Mouse (Mus musculus) embryo, embryonic 10.5 days (tissue): Measurements from ENCODE around the gene Rnf187.

ENCODE experiments used
- DNase-seq: peaks from one replicate; pipeline ENCODE4 v3.0.0-alpha.2; 2015; ENCODE audit warnings: low spot score

Gene Rnf187

GRCm38 (mm10) chr11:58947798-58948528 is 9.2 kb upstream of the Rnf187 start:
- peak; percentile 49 for DNase-seq

- DNase-seq = no peak
These were observed 8.6 kb upstream of the Rnf187 start for GRCm38 (mm10) chr11:58947306-58947705.

GRCm38 (mm10) chr11:58944136-58944535 is 5.4 kb upstream of the Rnf187 start:
- no peak for DNase-seq

GRCm38 (mm10) chr11:58939088-58939439 is 348 bp upstream of the Rnf187 start:
- DNase-seq = no peak

- DNase-seq = peak; percentile 71
These were observed 807 bp downstream of the Rnf187 start for GRCm38 (mm10) chr11:58937909-58938308.

GRCm38 (mm10) chr11:58931576-58931975 is 7.1 kb downstream of the Rnf187 start:
- no peak for DNase-seq

- no peak for DNase-seq
These were observed 8.5 kb downstream of the Rnf187 start for GRCm38 (mm10) chr11:58930254-58930653.

- no peak for DNase-seq
These were observed 9.1 kb downstream of the Rnf187 start for GRCm38 (mm10) chr11:58929641-58930040.

GRCm38 (mm10) chr11:58929055-58929454 is 9.7 kb downstream of the Rnf187 start:
- DNase-seq = no peak

GRCm38 (mm10) chr11:58927790-58928651 is 10.7 kb downstream of the Rnf187 start:
- peak; percentile 88 for DNase-seq

GRCm38 (mm10) chr11:58927053-58927452 is 11.7 kb downstream of the Rnf187 start:
- no peak for DNase-seq

- no peak for DNase-seq
These were observed 12.1 kb downstream of the Rnf187 start for GRCm38 (mm10) chr11:58926651-58927050.

GRCm38 (mm10) chr11:58922420-58922819 is 16.3 kb downstream of the Rnf187 start:
- DNase-seq = no peak

- no peak for DNase-seq
These were observed 20.0 kb downstream of the Rnf187 start for GRCm38 (mm10) chr11:58918759-58919158.

GRCm38 (mm10) chr11:58917745-58918366 is 20.9 kb downstream of the Rnf187 start, which contains the start of gene Btnl10:
Btnl10 (plus strand) TSS chr11:58917908.
- DNase-seq = no peak

GRCm38 (mm10) chr11:58916879-58917744 is 21.6 kb downstream of the Rnf187 start:
- peak; percentile 69 for DNase-seq

- DNase-seq = peak; percentile 73
These were observed 24.2 kb downstream of the Rnf187 start for GRCm38 (mm10) chr11:58914461-58915028.

- no peak for DNase-seq
These were observed 24.9 kb downstream of the Rnf187 start for GRCm38 (mm10) chr11:58913776-58914175.

GRCm38 (mm10) chr11:58904838-58905237 is 33.9 kb downstream of the Rnf187 start:
- DNase-seq = peak; percentile 53

- DNase-seq = no peak
These were observed 34.4 kb downstream of the Rnf187 start for GRCm38 (mm10) chr11:58904410-58904718.
